Mouse (Mus musculus) lung, postnatal 36 days (tissue): Measurements from ENCODE around the gene Trpc7.
A peak's percentile ranks its signal among the peaks of the same experiment; 100 is the strongest.

ENCODE experiments used
- DNase-seq: peaks from one replicate; pipeline ENCODE4 v3.0.0; 2022; ENCODE audit warnings: mixed read lengths

Trpc7 gene

GRCm38 (mm10) chr13:56742325-56742901 lies 153.4 kb downstream of the Trpc7 start:
- DNase-seq: no peak

GRCm38 (mm10) chr13:56741691-56742090 lies 154.1 kb downstream of the Trpc7 start:
- no peak for DNase-seq

- DNase-seq: no peak
Measured at GRCm38 (mm10) chr13:56740496-56740895, 155.3 kb downstream of the Trpc7 start.

GRCm38 (mm10) chr13:56739556-56739955 lies 156.2 kb downstream of the Trpc7 start:
- DNase-seq: no peak

- peak; percentile 74 for DNase-seq
Measured at GRCm38 (mm10) chr13:56735212-56735875, 160.4 kb downstream of the Trpc7 start.

GRCm38 (mm10) chr13:56734617-56735016 lies 161.2 kb downstream of the Trpc7 start:
- DNase-seq: no peak

GRCm38 (mm10) chr13:56729046-56729445 lies 166.7 kb downstream of the Trpc7 start:
- DNase-seq: no peak

GRCm38 (mm10) chr13:56726551-56726950 lies 169.2 kb downstream of the Trpc7 start:
- no peak for DNase-seq
